Mouse (Mus musculus): ENCODE measurements around the gene Chl1. TPM values are rescaled to one million over a fixed set of nuclear protein-coding genes. Genes with fewer than 3 reads are reported as not detected.
A peak's percentile ranks its signal among the peaks of the same experiment; 100 is the strongest.

The Chl1 gene
- polyA plus RNA-seq, 1 experiment from 2014 or later: 97.9 TPM

DNA sequence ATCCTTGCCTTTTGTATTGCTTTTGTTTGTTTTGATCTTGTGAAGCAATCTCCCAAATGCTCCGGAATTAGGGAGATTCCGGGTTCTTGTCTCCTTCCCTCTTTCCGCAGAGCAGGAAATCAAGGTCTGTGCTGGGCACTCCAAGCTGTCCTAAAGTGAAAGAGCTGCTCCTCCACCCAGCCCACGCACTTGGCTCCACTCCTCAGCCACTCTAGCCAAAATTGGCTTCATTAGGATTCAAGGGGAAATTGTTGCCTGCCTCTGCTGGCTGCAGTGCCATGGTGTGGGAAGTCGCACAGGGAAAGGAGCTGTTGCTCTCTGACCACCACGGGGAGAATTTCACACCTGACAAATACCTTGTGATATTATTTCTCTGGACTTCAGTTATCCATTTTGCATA lies 163.9 kb downstream of the Chl1 start:
- no peaks in the 10 kb centered on the region; the same call in 1 of the 2 replicates for H3K4me1 ChIP-seq
- no peaks in the 10 kb centered on the region for H3K27me3 ChIP-seq (replicated peaks)
- ATAC-seq (ENCODE audit: low FRiP score): peak; percentile 55; the same call in 1 of the 2 replicates
- no peak overlapping the region for H3K9ac ChIP-seq (replicated peaks)
- 69% methylated on average over 6 of the region's 6 CpGs for WGBS
- no peak overlapping the region for H3K4me3 ChIP-seq (replicated peaks)
- no peak overlapping the region for H3K4me2 ChIP-seq
- H3K9me3 ChIP-seq (replicated peaks): no peaks in the 10 kb centered on the region
- peaks cover 8% of the 10 kb centered on the region; the same call in 1 of the 2 replicates for H3K36me3 ChIP-seq
- H3K27ac ChIP-seq (replicated peaks): no peak overlapping the region

DNA sequence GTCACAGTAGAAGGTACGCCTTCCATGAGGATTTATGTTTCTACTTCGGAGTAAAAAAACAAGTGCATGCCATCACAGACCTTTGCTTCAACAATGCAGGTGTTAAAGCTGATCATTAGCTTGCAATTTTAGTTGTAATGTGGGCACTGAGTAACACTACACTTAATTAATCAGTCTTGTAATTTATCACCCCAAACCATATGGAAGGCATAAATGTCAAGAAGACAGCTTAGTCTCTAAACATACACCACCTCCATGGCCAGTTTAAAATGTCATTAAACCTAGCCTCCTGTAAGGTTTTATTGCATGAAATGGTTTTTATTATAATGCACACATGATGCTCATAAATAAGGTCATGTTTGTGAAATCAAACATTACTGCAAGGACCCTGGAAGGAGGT lies 164.8 kb downstream of the Chl1 start:
- Histone ChIP-seq H3K9ac (replicated peaks) (no peak overlapping the region), H3K36me3 (peaks cover 8% of the 10 kb centered on the region; the same call in 1 of the 2 replicates), H3K27ac (replicated peaks) (no peak overlapping the region), H3K9me3 (replicated peaks) (no peaks in the 10 kb centered on the region), H3K4me2 (no peak overlapping the region), H3K4me3 (replicated peaks) (no peak overlapping the region), H3K4me1 (no peaks in the 10 kb centered on the region; the same call in 1 of the 2 replicates), H3K27me3 (replicated peaks) (no peaks in the 10 kb centered on the region)
- 64% methylated on average over 2 of the region's 2 CpGs for WGBS
- no peak for ATAC-seq (ENCODE audit: low FRiP score)

DNA sequence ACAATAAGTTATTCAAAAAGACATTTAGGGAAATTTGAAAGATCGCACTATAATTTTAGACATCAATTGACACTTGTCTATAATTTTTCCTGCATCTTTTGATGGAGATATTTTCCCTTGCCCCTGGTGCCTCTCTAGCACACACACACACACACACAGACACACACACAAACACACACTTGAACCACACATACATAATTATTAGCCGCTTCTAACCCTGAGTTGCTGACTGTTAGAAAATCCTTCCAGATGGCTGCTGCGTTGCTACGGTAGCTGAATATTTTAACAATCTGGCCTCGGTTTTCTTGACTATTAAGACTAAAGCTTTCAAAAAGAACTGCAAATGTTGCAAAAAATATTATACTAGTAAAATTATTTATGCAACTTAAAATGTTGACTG lies 166.3 kb downstream of the Chl1 start:
- 47% methylated on average over 5 of the region's 5 CpGs for WGBS

DNA sequence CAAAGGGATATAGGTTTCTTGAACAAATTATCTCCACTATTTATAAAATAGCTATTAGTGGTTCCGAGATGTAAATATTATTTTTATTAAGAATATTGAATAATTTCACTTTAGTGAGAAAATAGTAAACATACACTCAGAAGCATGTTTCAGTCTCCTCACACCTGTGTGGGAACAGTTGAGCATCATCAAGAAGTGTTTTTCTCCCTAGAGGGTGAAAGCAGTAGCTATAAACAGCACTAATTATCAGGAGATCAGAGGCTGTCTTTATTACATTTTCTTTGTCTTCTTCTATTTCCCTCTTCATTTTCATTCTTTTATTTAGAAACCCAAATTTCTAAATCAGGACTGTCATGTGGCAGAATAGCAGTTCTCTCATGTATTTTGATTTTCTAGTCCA lies 166.7 kb downstream of the Chl1 start:
- ATAC-seq (ENCODE audit: low FRiP score): no peak
- H3K9me3 ChIP-seq (replicated peaks): no peaks in the 10 kb centered on the region
- 0 out of 2 replicates have a peak, but pooled peaks cover 2% of the 10 kb centered on the region for H3K36me3 ChIP-seq
- no peak overlapping the region for H3K27ac ChIP-seq (replicated peaks)
- no peaks in the 10 kb centered on the region for H3K27me3 ChIP-seq (replicated peaks)
- no peak overlapping the region for H3K9ac ChIP-seq (replicated peaks)
- no peaks in the 10 kb centered on the region; the same call in 1 of the 2 replicates for H3K4me1 ChIP-seq
- no peak overlapping the region for H3K4me3 ChIP-seq (replicated peaks)
- H3K4me2 ChIP-seq: no peak overlapping the region
- 87% methylated on average over 1 of the region's 1 CpGs for WGBS

More for the DNA sequence above, 166.3 kb downstream of the Chl1 start:
- Histone ChIP-seq H3K9ac (replicated peaks) (no peak overlapping the region), H3K4me1 (no peaks in the 10 kb centered on the region; the same call in 1 of the 2 replicates), H3K36me3 (peaks cover 4% of the 10 kb centered on the region; the same call in 1 of the 2 replicates), H3K27me3 (replicated peaks) (no peaks in the 10 kb centered on the region), H3K27ac (replicated peaks) (no peak overlapping the region), H3K4me2 (no peak overlapping the region), H3K9me3 (replicated peaks) (no peaks in the 10 kb centered on the region), H3K4me3 (replicated peaks) (no peak overlapping the region)
- ATAC-seq (ENCODE audit: low FRiP score): no peak

DNA sequence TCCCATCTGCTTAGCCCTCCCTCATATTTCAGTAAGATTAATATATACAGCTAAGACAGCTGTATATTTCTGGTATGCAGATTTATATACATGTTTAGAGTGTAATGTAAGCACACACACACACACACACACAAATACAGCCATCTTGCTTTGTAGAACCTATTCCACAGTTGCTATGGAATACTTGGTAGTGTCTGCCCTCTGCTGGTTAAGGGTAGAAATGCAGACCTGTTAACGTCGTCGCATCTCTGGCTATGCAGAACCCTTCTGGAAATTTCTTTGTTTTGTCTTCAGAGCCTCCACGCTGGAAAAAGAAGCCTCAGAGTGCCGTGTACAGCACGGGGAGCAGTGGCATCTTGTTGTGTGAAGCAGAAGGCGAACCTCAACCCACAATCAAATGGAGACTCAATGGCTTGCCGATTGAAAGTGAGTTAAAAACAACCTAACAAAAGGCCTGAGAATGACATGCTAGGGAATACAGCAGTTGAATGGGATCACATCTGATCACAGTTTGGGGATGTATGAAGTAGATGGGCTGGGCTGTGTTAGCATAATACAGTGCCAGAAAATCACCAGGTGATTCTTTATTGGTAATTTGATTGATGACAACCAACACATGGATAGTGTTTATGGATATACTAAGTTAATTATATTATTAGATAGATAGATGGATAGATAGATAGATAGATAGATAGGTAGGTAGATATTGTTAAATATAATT lies 172.6 kb downstream of the Chl1 start:
- H3K9ac ChIP-seq (replicated peaks): 0 out of 2 replicates have a peak overlapping the region, but pooled peaks have one; percentile 9
- H3K27ac ChIP-seq (replicated peaks): peak overlapping the region; percentile 63
- WGBS: 16% methylated on average over 8 of the region's 8 CpGs
- peaks cover 9% of the 10 kb centered on the region for H3K36me3 ChIP-seq
- H3K27me3 ChIP-seq (replicated peaks): no peaks in the 10 kb centered on the region
- H3K4me2 ChIP-seq: no peak overlapping the region
- no peak overlapping the region for H3K4me3 ChIP-seq (replicated peaks)
- peaks cover 6% of the 10 kb centered on the region; the same call in 1 of the 2 replicates for H3K4me1 ChIP-seq
- peak; percentile 86 for ATAC-seq (ENCODE audit: low FRiP score)
- no peaks in the 10 kb centered on the region for H3K9me3 ChIP-seq (replicated peaks)

DNA sequence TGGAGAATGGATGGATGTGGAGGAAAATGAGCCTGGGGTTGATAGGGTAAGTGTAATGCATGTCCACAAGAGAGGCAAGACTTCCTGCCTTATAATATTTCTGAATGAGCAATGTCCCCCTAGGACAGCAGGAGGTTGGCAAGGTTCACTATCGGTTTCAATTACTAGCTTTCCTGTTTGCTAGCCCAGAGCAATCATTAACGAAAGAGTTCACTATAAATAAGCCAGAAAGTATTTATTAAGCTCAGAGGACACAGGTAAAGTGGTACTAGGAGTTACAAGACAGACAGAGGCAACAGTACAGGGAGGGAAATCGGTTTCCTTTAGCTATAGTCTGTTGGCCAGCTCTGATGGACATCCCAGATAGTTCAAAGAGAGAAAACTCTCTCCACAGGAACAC lies 182.1 kb downstream of the Chl1 start:
- ATAC-seq (ENCODE audit: low FRiP score): no peak
- 72% methylated on average over 3 of the region's 3 CpGs for WGBS

DNA sequence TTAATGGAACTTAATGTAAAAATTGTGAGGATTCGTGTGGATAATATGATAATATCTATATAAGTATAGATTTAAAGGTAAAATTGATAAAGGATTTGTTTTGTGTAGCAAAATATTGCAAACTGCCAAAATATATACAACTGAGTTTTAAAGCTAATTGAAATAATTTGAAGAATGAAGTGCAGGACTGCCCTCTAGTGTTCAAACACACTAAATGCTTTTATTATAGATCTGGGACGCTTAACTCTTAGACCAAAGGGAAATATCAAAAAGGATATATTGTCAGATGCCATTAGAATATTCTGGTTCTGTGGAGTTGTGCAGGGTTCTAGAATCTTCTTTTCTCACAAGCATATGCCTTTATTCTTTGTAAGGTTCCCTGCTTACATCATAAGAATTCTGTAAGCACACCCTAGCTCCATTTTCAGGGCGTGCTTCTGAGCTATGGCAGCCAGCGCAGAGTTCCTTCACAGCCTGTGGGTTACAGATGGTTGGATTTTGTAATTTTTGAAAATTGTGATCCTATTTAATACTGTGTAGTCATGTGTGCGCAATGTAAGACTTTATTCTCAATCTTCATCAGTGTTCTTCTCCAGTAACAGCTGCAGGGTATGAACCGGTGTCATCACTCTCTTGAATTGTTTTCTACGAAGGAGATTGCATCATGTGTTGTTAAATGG lies 187.1 kb downstream of the Chl1 start:
- WGBS: 59% methylated on average over 7 of the region's 7 CpGs
- Histone ChIP-seq H3K4me2 (no peak overlapping the region), H3K9me3 (replicated peaks) (no peaks in the 10 kb centered on the region), H3K36me3 (peaks cover 34% of the 10 kb centered on the region), H3K4me1 (0 out of 2 replicates have a peak, but pooled peaks cover 5% of the 10 kb centered on the region), H3K9ac (replicated peaks) (no peak overlapping the region), H3K27me3 (replicated peaks) (no peaks in the 10 kb centered on the region), H3K27ac (replicated peaks) (no peak overlapping the region), H3K4me3 (replicated peaks) (no peak overlapping the region)
- ATAC-seq (ENCODE audit: low FRiP score): no peak

More for the DNA sequence above, 182.1 kb downstream of the Chl1 start:
- Histone ChIP-seq H3K9ac (replicated peaks) (no peak overlapping the region), H3K36me3 (peaks cover 25% of the 10 kb centered on the region), H3K4me2 (no peak overlapping the region), H3K9me3 (replicated peaks) (no peaks in the 10 kb centered on the region), H3K4me3 (replicated peaks) (no peak overlapping the region), H3K4me1 (0 out of 2 replicates have a peak, but pooled peaks cover under 1% of the 10 kb centered on the region), H3K27ac (replicated peaks) (no peak overlapping the region), H3K27me3 (replicated peaks) (no peaks in the 10 kb centered on the region)

DNA sequence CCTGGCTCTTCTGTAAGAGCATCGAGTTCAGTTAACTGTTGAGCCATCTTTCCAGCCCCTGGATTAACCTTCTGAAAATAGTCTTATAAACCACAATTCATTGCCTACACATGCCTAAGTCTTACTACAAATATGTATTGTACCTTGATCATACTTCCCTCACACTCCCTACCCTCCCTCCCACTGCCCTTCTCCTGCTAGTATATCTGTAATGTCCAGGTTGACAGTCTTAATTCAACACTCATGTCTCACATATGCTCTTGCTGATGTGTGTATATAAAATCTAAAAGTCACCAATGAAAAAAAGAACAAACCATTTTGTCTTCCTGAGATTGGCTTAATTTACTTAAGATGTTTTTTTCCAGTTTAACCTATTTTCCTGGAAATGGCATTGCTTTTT lies 189.1 kb downstream of the Chl1 start:
- WGBS: 88% methylated on average over 1 of the region's 1 CpGs
- Histone ChIP-seq H3K4me3 (replicated peaks) (no peak overlapping the region), H3K9ac (replicated peaks) (no peak overlapping the region), H3K36me3 (peaks cover 18% of the 10 kb centered on the region), H3K27me3 (replicated peaks) (no peaks in the 10 kb centered on the region), H3K9me3 (replicated peaks) (no peaks in the 10 kb centered on the region), H3K4me1 (0 out of 2 replicates have a peak, but pooled peaks cover 5% of the 10 kb centered on the region), H3K27ac (replicated peaks) (no peak overlapping the region), H3K4me2 (no peak overlapping the region)
- no peak for ATAC-seq (ENCODE audit: low FRiP score)

DNA sequence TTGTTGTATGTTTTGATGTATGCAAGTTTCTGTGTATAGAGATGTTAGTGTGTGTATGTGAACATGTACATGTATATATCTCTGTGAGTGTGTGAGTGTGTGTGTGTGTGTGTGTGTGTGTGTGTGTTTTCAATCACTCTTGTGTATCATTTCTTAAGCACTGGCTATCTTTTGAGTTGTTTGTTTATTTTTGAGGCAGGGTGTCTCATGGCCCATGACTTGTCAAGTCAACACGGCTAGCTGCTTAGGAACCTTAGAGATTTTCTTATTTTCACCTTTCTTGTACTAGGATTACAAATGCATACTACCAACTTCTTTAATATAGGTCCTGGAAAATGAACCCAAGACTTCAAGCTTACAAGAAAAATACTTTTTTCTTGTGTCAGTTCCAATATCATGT lies 189.5 kb downstream of the Chl1 start:
- no peak overlapping the region for H3K4me3 ChIP-seq (replicated peaks)

DNA sequence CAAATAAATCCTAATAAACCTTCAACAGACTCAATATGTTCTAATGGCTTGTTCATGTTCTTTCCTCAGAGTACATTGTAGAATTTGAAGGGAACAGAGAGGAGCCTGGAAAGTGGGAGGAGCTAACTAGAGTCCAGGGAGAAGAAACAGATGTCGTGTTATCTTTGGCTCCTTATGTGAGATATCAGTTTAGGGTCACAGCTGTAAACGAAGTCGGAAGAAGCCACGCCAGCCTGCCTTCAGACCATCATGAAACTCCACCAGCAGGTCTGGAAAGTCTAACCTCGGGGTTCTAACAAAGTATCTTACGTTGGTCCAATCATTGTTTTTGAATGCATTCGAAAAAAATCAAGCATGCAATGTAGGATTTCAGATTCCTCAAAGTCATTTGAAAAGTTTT lies 189.9 kb downstream of the Chl1 start:
- ATAC-seq (ENCODE audit: low FRiP score): no peak
- 79% methylated on average over 7 of the region's 7 CpGs for WGBS
- H3K4me1 ChIP-seq: 0 out of 2 replicates have a peak, but pooled peaks cover 5% of the 10 kb centered on the region
- H3K9me3 ChIP-seq (replicated peaks): no peaks in the 10 kb centered on the region
- H3K9ac ChIP-seq (replicated peaks): no peak overlapping the region
- H3K4me3 ChIP-seq (replicated peaks): no peak overlapping the region
- H3K4me2 ChIP-seq: no peak overlapping the region
- H3K27me3 ChIP-seq (replicated peaks): no peaks in the 10 kb centered on the region
- H3K36me3 ChIP-seq: peaks cover 16% of the 10 kb centered on the region
- H3K27ac ChIP-seq (replicated peaks): no peak overlapping the region

More for the DNA sequence above, 189.5 kb downstream of the Chl1 start:
- Histone ChIP-seq H3K4me2 (no peak overlapping the region), H3K4me1 (0 out of 2 replicates have a peak, but pooled peaks cover 5% of the 10 kb centered on the region), H3K27ac (replicated peaks) (no peak overlapping the region), H3K9ac (replicated peaks) (no peak overlapping the region), H3K36me3 (peaks cover 16% of the 10 kb centered on the region), H3K27me3 (replicated peaks) (no peaks in the 10 kb centered on the region), H3K9me3 (replicated peaks) (no peaks in the 10 kb centered on the region)
- 86% methylated on average over 1 of the region's 1 CpGs for WGBS
- no peak for ATAC-seq (ENCODE audit: low FRiP score)

DNA sequence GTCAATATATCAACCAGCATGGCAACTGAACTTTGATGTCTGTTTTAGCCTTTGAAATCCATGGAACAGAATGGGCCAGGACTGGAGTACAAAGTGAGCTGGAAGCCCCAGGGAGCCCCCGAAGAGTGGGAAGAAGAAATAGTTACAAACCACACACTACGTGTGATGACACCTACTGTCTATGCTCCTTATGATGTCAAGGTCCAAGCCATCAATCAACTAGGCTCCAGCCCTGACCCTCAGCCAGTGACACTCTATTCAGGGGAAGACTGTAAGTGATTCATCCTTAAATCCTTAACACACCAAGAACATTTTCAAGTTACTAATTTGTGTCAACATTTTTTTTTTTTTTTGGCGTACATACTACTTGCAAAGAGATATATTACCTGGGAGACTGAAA lies 196.0 kb downstream of the Chl1 start:
- WGBS: 82% methylated on average over 3 of the region's 3 CpGs
- peaks cover 33% of the 10 kb centered on the region for H3K36me3 ChIP-seq

DNA sequence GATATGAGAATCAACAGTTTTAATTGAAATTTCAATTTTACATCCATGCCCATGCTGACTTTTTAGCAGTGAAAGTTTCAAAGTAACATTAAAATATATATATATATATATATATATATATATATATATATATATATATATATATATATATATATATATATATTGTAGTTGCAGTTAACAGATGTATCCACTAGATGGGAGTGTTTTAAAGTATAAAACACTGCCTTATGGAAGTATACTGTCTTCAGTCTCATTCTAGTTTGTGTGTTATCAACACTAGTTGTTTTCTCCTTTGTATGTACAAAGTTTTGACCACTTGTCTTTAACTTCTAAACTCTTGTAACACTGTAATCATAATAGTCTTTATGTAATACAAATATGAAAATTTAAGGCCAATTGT lies 228.9 kb downstream of the Chl1 start:
- Histone ChIP-seq H3K9me3 (replicated peaks) (no peaks in the 10 kb centered on the region), H3K4me3 (replicated peaks) (no peak overlapping the region), H3K36me3 (no peaks in the 10 kb centered on the region), H3K27me3 (replicated peaks) (no peaks in the 10 kb centered on the region), H3K4me2 (no peak overlapping the region), H3K9ac (replicated peaks) (no peak overlapping the region), H3K27ac (replicated peaks) (no peak overlapping the region), H3K4me1 (no peaks in the 10 kb centered on the region)
- ATAC-seq (ENCODE audit: low FRiP score): no peak

More for the DNA sequence above, 196.0 kb downstream of the Chl1 start:
- no peak for ATAC-seq (ENCODE audit: low FRiP score)
- Histone ChIP-seq H3K4me2 (no peak overlapping the region), H3K27me3 (replicated peaks) (no peaks in the 10 kb centered on the region), H3K4me3 (replicated peaks) (no peak overlapping the region), H3K9ac (replicated peaks) (no peak overlapping the region), H3K27ac (replicated peaks) (no peak overlapping the region), H3K4me1 (no peaks in the 10 kb centered on the region), H3K9me3 (replicated peaks) (no peaks in the 10 kb centered on the region)
